Mouse (Mus musculus): ENCODE results near the gene Nxpe3.
A peak's percentile ranks its signal among the peaks of the same experiment; 100 is the strongest.
"Not testable (repeated sequence)": the region's sequence is repeated elsewhere in the genome, so short reads cannot be mapped to it uniquely, and the experiment has no call there.

The Nxpe3 gene

GRCm38 (mm10) chr16:55838129-55838509 is 57.0 kb downstream of the Nxpe3 start:
- no peak for DNase-seq (ENCODE audit: extremely low spot score, low spot score)

- not testable (repeated sequence) for DNase-seq (ENCODE audit: extremely low spot score, low spot score)
These were observed 57.4 kb downstream of the Nxpe3 start for GRCm38 (mm10) chr16:55837653-55838052.

- DNase-seq (ENCODE audit: extremely low spot score, low spot score): no peak
These were observed 57.9 kb downstream of the Nxpe3 start for GRCm38 (mm10) chr16:55837168-55837567.

GRCm38 (mm10) chr16:55835798-55836197 is 59.3 kb downstream of the Nxpe3 start:
- no peak for DNase-seq (ENCODE audit: extremely low spot score, low spot score)

GRCm38 (mm10) chr16:55832617-55833016 is 62.5 kb downstream of the Nxpe3 start:
- DNase-seq (ENCODE audit: extremely low spot score, low spot score): no peak

GRCm38 (mm10) chr16:55832040-55832439 is 63.0 kb downstream of the Nxpe3 start:
- no peak for DNase-seq (ENCODE audit: extremely low spot score, low spot score)

GRCm38 (mm10) chr16:55831451-55831850 is 63.6 kb downstream of the Nxpe3 start:
- DNase-seq (ENCODE audit: extremely low spot score, low spot score): no peak

- no peak for DNase-seq (ENCODE audit: extremely low spot score, low spot score)
These were observed 71.5 kb downstream of the Nxpe3 start for GRCm38 (mm10) chr16:55823398-55824155.

- DNase-seq (ENCODE audit: extremely low spot score, low spot score): no peak
These were observed 72.2 kb downstream of the Nxpe3 start for GRCm38 (mm10) chr16:55822741-55823397.

GRCm38 (mm10) chr16:55821997-55822740 is 72.9 kb downstream of the Nxpe3 start:
- peak; percentile 88 for DNase-seq (ENCODE audit: extremely low spot score, low spot score)

GRCm38 (mm10) chr16:55821571-55821981 is 73.5 kb downstream of the Nxpe3 start:
- DNase-seq (ENCODE audit: extremely low spot score, low spot score): no peak

GRCm38 (mm10) chr16:55820916-55821570 is 74.0 kb downstream of the Nxpe3 start:
- no peak for DNase-seq (ENCODE audit: extremely low spot score, low spot score)

- DNase-seq (ENCODE audit: extremely low spot score, low spot score): no peak
These were observed 74.7 kb downstream of the Nxpe3 start for GRCm38 (mm10) chr16:55820161-55820915.

- no peak for DNase-seq (ENCODE audit: extremely low spot score, low spot score)
These were observed 75.8 kb downstream of the Nxpe3 start for GRCm38 (mm10) chr16:55819186-55819861.

- DNase-seq (ENCODE audit: extremely low spot score, low spot score): no peak
These were observed 77.2 kb downstream of the Nxpe3 start for GRCm38 (mm10) chr16:55817717-55818515.

GRCm38 (mm10) chr16:55816202-55816941 is 78.7 kb downstream of the Nxpe3 start:
- no peak for DNase-seq (ENCODE audit: extremely low spot score, low spot score)

GRCm38 (mm10) chr16:55815466-55815865 is 79.6 kb downstream of the Nxpe3 start:
- DNase-seq (ENCODE audit: extremely low spot score, low spot score): no peak

GRCm38 (mm10) chr16:55814686-55815085 is 80.4 kb downstream of the Nxpe3 start:
- no peak for DNase-seq (ENCODE audit: extremely low spot score, low spot score)

- DNase-seq (ENCODE audit: extremely low spot score, low spot score): no peak
These were observed 81.2 kb downstream of the Nxpe3 start for GRCm38 (mm10) chr16:55813916-55814315.
